Mouse (Mus musculus) brain, adult 2 months (tissue): Measurements from ENCODE around the gene Nxf3.

Experiments
- DNase-seq: peaks from one replicate; pipeline ENCODE4 v3.0.0; 2011; ENCODE audit warnings: low read depth, low spot score

Nxf3 gene

GRCm38 (mm10) chrX:136085155-136085554, at the start of gene Nxf3:
Gene Nxf3, minus strand, starts transcription at chrX:136085255.
- no peak for DNase-seq

GRCm38 (mm10) chrX:136127744-136128064, 42.6 kb upstream of the Nxf3 start:
- peak; percentile 73 for DNase-seq

- DNase-seq = peak; percentile 26
These were observed 42.1 kb upstream of the Nxf3 start for GRCm38 (mm10) chrX:136127038-136127743.

- peak; percentile 94 for DNase-seq
These were observed 30.4 kb upstream of the Nxf3 start for GRCm38 (mm10) chrX:136115419-136115961.

GRCm38 (mm10) chrX:136115015-136115414, 30.0 kb upstream of the Nxf3 start:
- DNase-seq = no peak

GRCm38 (mm10) chrX:136107942-136108341, 22.9 kb upstream of the Nxf3 start:
- DNase-seq = peak; percentile 82

GRCm38 (mm10) chrX:136104724-136105088, 19.7 kb upstream of the Nxf3 start:
- peak; percentile 53 for DNase-seq

GRCm38 (mm10) chrX:136104046-136104723, 19.1 kb upstream of the Nxf3 start:
- peak; percentile 70 for DNase-seq

GRCm38 (mm10) chrX:136094421-136094820, 9.4 kb upstream of the Nxf3 start:
- DNase-seq = peak; percentile 72

- no peak for DNase-seq
These were observed 7.6 kb upstream of the Nxf3 start for GRCm38 (mm10) chrX:136092497-136093279.

GRCm38 (mm10) chrX:136068020-136068419, 17.0 kb downstream of the Nxf3 start, which contains the start of gene Bex2:
Gene Bex2, minus strand, starts transcription at chrX:136068236.
- peak; percentile 29 for DNase-seq

- peak; percentile 57 for DNase-seq
These were observed 17.7 kb downstream of the Nxf3 start for GRCm38 (mm10) chrX:136067201-136067991.

- no peak for DNase-seq
These were observed 24.4 kb downstream of the Nxf3 start for GRCm38 (mm10) chrX:136060698-136061097.

GRCm38 (mm10) chrX:136051219-136051618, 33.8 kb downstream of the Nxf3 start:
- no peak for DNase-seq

- DNase-seq = peak; percentile 84
These were observed 37.5 kb downstream of the Nxf3 start for GRCm38 (mm10) chrX:136047528-136047927.

- no peak for DNase-seq
These were observed 41.3 kb downstream of the Nxf3 start for GRCm38 (mm10) chrX:136043726-136044125.

GRCm38 (mm10) chrX:136032799-136033763, 52.0 kb downstream of the Nxf3 start, which contains the start of gene Arxes1:
Gene Arxes1, plus strand, starts transcription at chrX:136033367.
- DNase-seq = peak; percentile 5

- peak; percentile 10 for DNase-seq
These were observed 54.7 kb downstream of the Nxf3 start for GRCm38 (mm10) chrX:136030331-136030730.
